Mouse (Mus musculus) small intestine, adult 2 months (tissue): ENCODE results near the gene Rxfp2.

Source experiments
- CTCF ChIP-seq: fragments of 200-500 bp; IDR thresholded peaks from 2 replicates; pipeline ENCODE4 v1.5.1; 2012; ENCODE audit warnings: low read depth, mild to moderate bottlenecking, control low read depth, inconsistent platforms, low read length, moderate library complexity, mixed read lengths; ENCODE audit not compliant: insufficient replicate concordance, insufficient read length; ENCODE audit errors: extremely low read depth
- POLR2A ChIP-seq: fragments of 200-500 bp; IDR thresholded peaks from 2 replicates; pipeline ENCODE4 v1.6.1; 2012; ENCODE audit warnings: low read depth, mild to moderate bottlenecking, control low read depth, inconsistent platforms, low read length, moderate library complexity

- TF ChIP-seq POLR2A: no peak
- TF ChIP-seq CTCF: no peak
Measured at GRCm38 (mm10) chr5:150101789-150102188, 83.3 kb downstream of the Rxfp2 start.
